ENCODE assay signal across 8 mouse cellular contexts in the genomic region with DNA sequence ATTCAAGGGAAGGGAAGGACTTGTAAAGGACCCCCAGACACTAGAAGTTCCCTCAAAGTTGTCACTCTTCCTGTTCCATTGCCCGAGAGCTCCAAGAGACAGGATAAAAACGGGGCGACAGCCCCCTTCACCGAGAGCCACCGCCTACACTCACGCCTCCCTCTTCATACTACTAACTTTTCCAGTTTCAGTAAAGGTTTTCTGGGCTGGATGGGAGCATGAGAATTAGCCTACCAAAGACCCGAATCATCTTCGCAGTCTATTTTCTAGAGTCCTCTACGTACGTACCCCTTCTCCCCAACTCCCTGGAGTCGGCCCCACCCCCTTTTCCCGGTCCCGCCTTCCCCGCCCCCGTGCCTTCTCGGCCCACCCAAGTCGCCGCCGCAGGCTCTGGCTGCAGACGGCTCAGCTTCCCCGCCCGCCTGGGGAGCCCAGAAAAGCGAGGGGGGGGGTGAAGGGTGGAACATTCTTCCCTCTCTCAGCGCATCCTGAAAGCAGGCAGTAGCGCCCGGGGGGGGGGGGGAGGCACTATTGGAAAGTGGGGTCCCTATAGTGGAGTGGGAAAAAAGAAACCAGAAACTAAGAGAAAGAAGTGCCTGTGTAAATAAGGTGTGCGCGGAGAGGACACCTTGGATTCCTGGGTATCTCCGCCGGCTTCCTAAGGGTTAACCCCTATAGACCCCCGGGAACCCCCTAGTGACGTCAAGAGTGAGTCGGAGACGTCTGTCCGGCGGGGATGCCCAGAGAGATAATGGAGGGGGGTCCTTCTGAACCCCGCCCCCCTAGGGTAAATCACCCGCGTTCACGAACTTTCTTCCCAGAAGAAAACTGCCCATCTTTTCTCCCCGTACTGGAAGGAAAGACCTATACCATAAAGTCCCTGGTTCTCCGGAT. TPM values are rescaled to one million over a fixed set of nuclear protein-coding genes. Genes with fewer than 3 reads are reported as not detected.
DNase-seq lines count a peak whose midpoint lies in the region; ATAC-seq and TF ChIP-seq lines count a peak whose summit lies in the region.

No protein-coding gene starts in this region.

- H3K36me3 ChIP-seq in thymus, adult 2 months (ENCODE audit: control insufficient read depth, insufficient read depth, low read length), result no peaks in the 10 kb centered on the region
- peaks cover 26% of the 10 kb centered on the region for H3K36me3 ChIP-seq in embryonic facial prominence, embryonic 13.5 days
- no peaks in the 10 kb centered on the region for H3K36me3 ChIP-seq in liver, embryonic 12.5 days

- no peak for TF ChIP-seq CTCF in thymus, adult 2 months (IDR thresholded peaks at IDR 0.05; ENCODE audit: borderline replicate concordance, control insufficient read depth, extremely low read depth, insufficient read depth, low read length, poor library complexity)
- no peak for TF ChIP-seq CTCF in olfactory bulb, adult 2 months (IDR thresholded peaks at IDR 0.05; ENCODE audit: insufficient read depth, low read depth, low read length)

- no peak overlapping the region for H3K27ac ChIP-seq in thymus, adult 2 months (ENCODE audit: control insufficient read depth, insufficient read depth, low read length)
- H3K27ac ChIP-seq in embryonic facial prominence, embryonic 13.5 days, result peak overlapping the region; percentile 97
- no peak overlapping the region for H3K27ac ChIP-seq in liver, embryonic 12.5 days
- no peak overlapping the region for H3K27ac ChIP-seq in olfactory bulb, adult 2 months (ENCODE audit: insufficient read depth, low read depth, low read length)

- H3K9ac ChIP-seq in embryonic facial prominence, embryonic 13.5 days, result peak overlapping the region; percentile 76
- peak overlapping the region; percentile 33 for H3K9ac ChIP-seq in liver, embryonic 12.5 days

- peak overlapping the region; percentile 10; the same call in 1 of the 2 replicates for H3K4me3 ChIP-seq in thymus, adult 2 months (ENCODE audit: control insufficient read depth, insufficient read depth, low read length)
- H3K4me3 ChIP-seq in embryonic facial prominence, embryonic 13.5 days, result peak overlapping the region; percentile 60
- peak overlapping the region; percentile 46 for H3K4me3 ChIP-seq in liver, embryonic 12.5 days
- peak overlapping the region; percentile 37 for H3K4me3 ChIP-seq in olfactory bulb, adult 2 months (ENCODE audit: insufficient read depth, low read depth, low read length)

- WGBS in thymus, adult 2 months, result 1% methylated on average over 42 of the region's 42 CpGs
- under 1% methylated on average over 40 of the region's 42 CpGs for WGBS in embryonic facial prominence, embryonic 13.5 days
- 2% methylated on average over 42 of the region's 42 CpGs for WGBS in liver, embryonic 12.5 days (ENCODE audit: insufficient replicate concordance)
- 1% methylated on average over 42 of the region's 42 CpGs for WGBS in olfactory bulb, adult 2 months

- peak; percentile 45 for ATAC-seq in embryonic facial prominence, embryonic 13.5 days (ENCODE audit: insufficient number of reproducible peaks, insufficient read depth, low FRiP score, low TSS enrichment, low read depth)
- ATAC-seq in liver, embryonic 12.5 days, result no peak

- TF ChIP-seq POLR2A in thymus, adult 2 months (IDR thresholded peaks at IDR 0.05; ENCODE audit: control insufficient read depth, extremely low read depth, insufficient read depth, low read length, poor library complexity), result no peak
- TF ChIP-seq POLR2A in olfactory bulb, adult 2 months (IDR thresholded peaks at IDR 0.05; ENCODE audit: insufficient read depth, low read depth, low read length), result no peak

- peaks cover 36% of the 10 kb centered on the region for H3K4me1 ChIP-seq in thymus, adult 2 months (replicated peaks; ENCODE audit: control insufficient read depth, insufficient read depth, low read length)
- peaks cover 33% of the 10 kb centered on the region for H3K4me1 ChIP-seq in embryonic facial prominence, embryonic 13.5 days
- peaks cover 40% of the 10 kb centered on the region for H3K4me1 ChIP-seq in liver, embryonic 12.5 days
- H3K4me1 ChIP-seq in olfactory bulb, adult 2 months (ENCODE audit: control insufficient read depth, insufficient read depth, low read length), result peaks cover 17% of the 10 kb centered on the region

- no peak for DNase-seq in thymus, adult 2 months
- DNase-seq in thymus, postnatal 10 days (ENCODE audit: low spot score in 2 of 2), result no peak
- DNase-seq in heart, postnatal 4 days, result peak; percentile 76
- DNase-seq in cerebellum, adult 11 months, result no peak
- DNase-seq in frontal cortex, postnatal 10 days (ENCODE audit: low spot score in 2 of 2), result no peak

- H3K4me2 ChIP-seq in embryonic facial prominence, embryonic 13.5 days, result peak overlapping the region; percentile 85
- H3K4me2 ChIP-seq in liver, embryonic 12.5 days, result peak overlapping the region; percentile 68

- H3K27me3 ChIP-seq in thymus, adult 2 months (ENCODE audit: control insufficient read depth, insufficient read depth, low read length), result peaks cover 28% of the 10 kb centered on the region
- no peaks in the 10 kb centered on the region for H3K27me3 ChIP-seq in embryonic facial prominence, embryonic 13.5 days
- H3K27me3 ChIP-seq in liver, embryonic 12.5 days (replicated peaks), result peaks cover 80% of the 10 kb centered on the region

- H3K9me3 ChIP-seq in embryonic facial prominence, embryonic 13.5 days, result peaks cover 2% of the 10 kb centered on the region; the same call in 1 of the 2 replicates
- H3K9me3 ChIP-seq in liver, embryonic 12.5 days (replicated peaks), result no peaks in the 10 kb centered on the region

RNA-seq across cellular contexts. Expression of a gene that starts 1.8 kb away (rescaled TPM):
- polyA plus RNA-seq in thymus, adult 2 months (2012; rRNA removed), result 0.61 and 0.77 TPM in 2 replicates
- 17.5 and 19.8 TPM in 2 replicates for polyA plus RNA-seq in embryonic facial prominence, embryonic 13.5 days (2015; fragmentation: Nextera tagmentation; extraction: Ambion mirVana)
- total RNA-seq in heart, postnatal 4 days (2021), result 1 to 10 TPM; 4.0 to 4.1 TPM
- 0.94 and 1.1 TPM in 2 replicates for polyA plus RNA-seq in liver, embryonic 12.5 days (2016; fragmentation: Nextera tagmentation; extraction: Ambion mirVana)
- polyA plus RNA-seq in olfactory bulb, adult 2 months (2012; ENCODE audit: insufficient read depth, insufficient read length, low replicate concordance, missing spikeins), result not detected in 2 replicates

RNA-seq across cellular contexts. Expression of a gene that starts 14.3 kb away (rescaled TPM):
- 0.04 TPM in 1 of 2 replicates, not detected in the other for polyA plus RNA-seq in thymus, adult 2 months (2012; rRNA removed)
- 0.07 TPM in 1 of 2 replicates, not detected in the other for polyA plus RNA-seq in embryonic facial prominence, embryonic 13.5 days (2015; fragmentation: Nextera tagmentation; extraction: Ambion mirVana)
- not detected for total RNA-seq in heart, postnatal 4 days (2021)
- 0.10 and 0.16 TPM in 2 replicates for polyA plus RNA-seq in liver, embryonic 12.5 days (2016; fragmentation: Nextera tagmentation; extraction: Ambion mirVana)
- not detected in 2 replicates for polyA plus RNA-seq in olfactory bulb, adult 2 months (2012; ENCODE audit: insufficient read depth, insufficient read length, low replicate concordance, missing spikeins)

RNA-seq across cellular contexts. Expression of a gene that starts 18.2 kb away (rescaled TPM):
- 105 and 111 TPM in 2 replicates for polyA plus RNA-seq in thymus, adult 2 months (2012; rRNA removed)
- 3.1 and 3.4 TPM in 2 replicates for polyA plus RNA-seq in embryonic facial prominence, embryonic 13.5 days (2015; fragmentation: Nextera tagmentation; extraction: Ambion mirVana)
- total RNA-seq in heart, postnatal 4 days (2021), result 1 to 10 TPM; 2.0 to 2.9 TPM
- polyA plus RNA-seq in liver, embryonic 12.5 days (2016; fragmentation: Nextera tagmentation; extraction: Ambion mirVana), result 15.9 and 16.9 TPM in 2 replicates
- 260 TPM in 1 of 2 replicates, not detected in the other for polyA plus RNA-seq in olfactory bulb, adult 2 months (2012; ENCODE audit: insufficient read depth, insufficient read length, low replicate concordance, missing spikeins)

RNA-seq across cellular contexts. Expression of a gene that starts 28.3 kb away (rescaled TPM):
- 65.8 and 77.2 TPM in 2 replicates for polyA plus RNA-seq in thymus, adult 2 months (2012; rRNA removed)
- polyA plus RNA-seq in embryonic facial prominence, embryonic 13.5 days (2015; fragmentation: Nextera tagmentation; extraction: Ambion mirVana), result 113 and 128 TPM in 2 replicates
- 10 to 100 TPM; 49.6 to 50.1 TPM for total RNA-seq in heart, postnatal 4 days (2021)
- polyA plus RNA-seq in liver, embryonic 12.5 days (2016; fragmentation: Nextera tagmentation; extraction: Ambion mirVana), result 192 and 193 TPM in 2 replicates
- polyA plus RNA-seq in olfactory bulb, adult 2 months (2012; ENCODE audit: insufficient read depth, insufficient read length, low replicate concordance, missing spikeins), result not detected in 2 replicates

RNA-seq across cellular contexts. Expression of a gene that starts 30.3 kb away (rescaled TPM):
- 0.06 TPM in 1 of 2 replicates, not detected in the other for polyA plus RNA-seq in thymus, adult 2 months (2012; rRNA removed)
- polyA plus RNA-seq in embryonic facial prominence, embryonic 13.5 days (2015; fragmentation: Nextera tagmentation; extraction: Ambion mirVana), result not detected in 2 replicates
- not detected for total RNA-seq in heart, postnatal 4 days (2021)
- polyA plus RNA-seq in liver, embryonic 12.5 days (2016; fragmentation: Nextera tagmentation; extraction: Ambion mirVana), result 1.1 and 1.5 TPM in 2 replicates
- not detected in 2 replicates for polyA plus RNA-seq in olfactory bulb, adult 2 months (2012; ENCODE audit: insufficient read depth, insufficient read length, low replicate concordance, missing spikeins)

Comparison
In these comparisons a context has a peak if more than half of its experiments do, and no peak if none do; other contexts are left out.
1. H3K4me3 ChIP-seq: peak in every context shown above with its lines; median percentile 60 in embryonic facial prominence, embryonic 13.5 days; 46 in liver, embryonic 12.5 days; 37 in olfactory bulb, adult 2 months; 10 in thymus, adult 2 months.